9 mouse cellular contexts compared by ENCODE assay signal in genomic region chr3:51097362-51097761, GRCm38 (mm10).
DNase-seq lines count a peak whose midpoint lies in the region.
"Had no signal": no experiment of that assay in that cellular context is flagged by ENCODE, and none has a peak within 500 bp of the region (broad histone marks: within the 10 kb centered on the region; RNA-seq: fewer than 3 reads in every experiment).

No protein-coding gene starts in this region.

- intact Hi-C loops in left cerebral cortex, postnatal 25 days (cut with DNase I) = loop anchor here (2.0 to 5.0 kb wide), 3 partner anchors 113 to 183 kb away; no protein-coding TSS in a partner anchor

- DNase-seq in right cerebral cortex, adult 18-20 months = peak; percentile 77
- no peak for DNase-seq in right cerebral cortex, postnatal 4 days
- peak; percentile 58 to 78 for DNase-seq in frontal cortex, adult 2 months (ENCODE audit: extremely low spot score in 1 of 2, low spot score in 1 of 2)
- DNase-seq in left cerebral cortex, postnatal 25 days (ENCODE audit: low spot score in 2 of 2) = peak; percentile 55 to 91
- DNase-seq in telencephalon, adult 2 months (ENCODE audit: low read depth, low spot score) = peak; percentile 85
- DNase-seq in lung, postnatal 25 days (ENCODE audit: low spot score) = no peak
- no peak for DNase-seq in adrenal gland, adult (ENCODE audit: inconsistent age in 2 of 2, low spot score in 1 of 2)
- DNase-seq: heart, postnatal 4 days; lung, embryonic 14.5 days had no signal

Comparison
In these comparisons a context has a peak if more than half of its experiments do, and no peak if none do; other contexts are left out.
1. DNase-seq: peak in right cerebral cortex, adult 18-20 months (single experiment), frontal cortex, adult 2 months (2 of 2), left cerebral cortex, postnatal 25 days (2 of 2) and telencephalon, adult 2 months (single experiment); none in right cerebral cortex, postnatal 4 days (single experiment), lung, postnatal 25 days (single experiment) and adrenal gland, adult (0 of 2).